Mouse (Mus musculus): ENCODE results near the gene Atg4c. TPM values are rescaled to one million over a fixed set of nuclear protein-coding genes. Genes with fewer than 3 reads are reported as not detected.

Gene Atg4c
- polyA plus RNA-seq, 1 experiment from 2014 or later, result 12.0 TPM

- WGBS, result 20% methylated on average over 4 of the region's 4 CpGs
- Histone ChIP-seq H3K27me3 (ENCODE audit: control insufficient read depth, insufficient read depth, low read length) (no peaks in the 10 kb centered on the region), H3K9me3 (ENCODE audit: control insufficient read depth, low read length) (peaks cover 5% of the 10 kb centered on the region; the same call in 1 of the 2 replicates), H3K36me3 (ENCODE audit: control insufficient read depth, insufficient read depth, low read length) (no peaks in the 10 kb centered on the region), H3K27ac (ENCODE audit: low read depth, low read length) (no peak overlapping the region), H3K4me1 (replicated peaks; ENCODE audit: control insufficient read depth, insufficient read depth, low read length) (peaks cover 2% of the 10 kb centered on the region; the same call in 1 of the 2 replicates), H3K4me2 (ENCODE audit: low read depth, low read length, severe bottlenecking) (no peak overlapping the region), H3K4me3 (ENCODE audit: low read depth, low read length) (no peak overlapping the region), H3K9ac (ENCODE audit: low read length) (no peak overlapping the region)
- ATAC-seq (replicated peaks; ENCODE audit: low FRiP score) (no peak), DNase-seq (ENCODE audit: low spot score) (peak; percentile 70)
Measured at GRCm38 (mm10) chr4:99298676-99299075, 104.9 kb downstream of the Atg4c start.

GRCm38 (mm10) chr4:99304793-99305192 lies 111.1 kb downstream of the Atg4c start:
- Histone ChIP-seq H3K27ac (ENCODE audit: low read depth, low read length) (no peak overlapping the region), H3K4me3 (ENCODE audit: low read depth, low read length) (no peak overlapping the region), H3K36me3 (ENCODE audit: control insufficient read depth, insufficient read depth, low read length) (no peaks in the 10 kb centered on the region), H3K27me3 (ENCODE audit: control insufficient read depth, insufficient read depth, low read length) (no peaks in the 10 kb centered on the region), H3K4me1 (replicated peaks; ENCODE audit: control insufficient read depth, insufficient read depth, low read length) (no peaks in the 10 kb centered on the region), H3K9me3 (ENCODE audit: control insufficient read depth, low read length) (peaks cover 5% of the 10 kb centered on the region; the same call in 1 of the 2 replicates), H3K9ac (ENCODE audit: low read length) (no peak overlapping the region), H3K4me2 (ENCODE audit: low read depth, low read length, severe bottlenecking) (no peak overlapping the region)
- WGBS, result 89% methylated on average over 13 of the region's 13 CpGs
- ATAC-seq (replicated peaks; ENCODE audit: low FRiP score), result no peak
- no peak for DNase-seq (ENCODE audit: low spot score)

Other genes with a start within 250 kb of the Atg4c start
- 1.9 TPM in 2 replicates for gene Angptl3, start 163.0 kb upstream of the Atg4c start, polyA plus RNA-seq (2014; fragmentation: Nextera tagmentation; extraction: Ambion mirVana)
- gene Dock7, start 73.0 kb upstream of the Atg4c start, polyA plus RNA-seq (2014; fragmentation: Nextera tagmentation; extraction: Ambion mirVana), result 102 and 108 TPM in 2 replicates
- gene Gm12689, start 102.0 kb downstream of the Atg4c start, polyA plus RNA-seq (2014; fragmentation: Nextera tagmentation; extraction: Ambion mirVana), result 0.36 TPM in 1 of 2 replicates, not detected in the other

Data from forebrain, embryonic 11.5 days (tissue).